Mouse (Mus musculus): Measurements from ENCODE around the gene Nf1. TPM values are rescaled to one million over a fixed set of nuclear protein-coding genes. Genes with fewer than 3 reads are reported as not detected.
A peak's percentile ranks its signal among the peaks of the same experiment; 100 is the strongest.

Nf1 gene
- total and polyA plus RNA-seq, 3 experiments, result 8.5 to 30.9 (median 30.5) TPM

DNA sequence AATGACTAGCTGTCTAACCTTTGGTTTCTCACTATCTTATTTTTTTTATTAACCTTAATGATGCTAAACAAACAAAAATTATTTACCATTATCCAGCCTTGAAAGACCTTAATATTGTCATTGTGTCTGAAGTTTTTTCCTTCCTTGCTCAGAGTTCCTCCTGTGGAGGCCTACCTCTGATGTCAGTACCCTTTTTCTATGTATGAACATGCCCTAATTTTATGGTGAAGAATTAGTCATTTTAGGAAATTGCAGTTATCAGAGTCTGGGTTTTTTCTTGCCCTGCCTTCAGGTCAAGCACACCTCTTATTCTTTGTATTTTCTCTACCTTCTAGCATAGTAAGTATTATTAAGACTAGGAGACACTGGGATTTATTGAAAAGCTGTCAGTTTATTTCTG is 145.2 kb downstream of the Nf1 start:
- H3K79me2 ChIP-seq (replicated peaks; ENCODE audit: control insufficient read depth, insufficient read depth, low read length), result no peaks in the 10 kb centered on the region
- H3K27ac ChIP-seq, result no peak overlapping the region
- no peak overlapping the region for H3K4me3 ChIP-seq
- intact Hi-C loops (cut with DNase I), result no loop called here
- DNase-seq, result no peak
- no peaks in the 10 kb centered on the region for H3K36me3 ChIP-seq (ENCODE audit: control insufficient read depth, insufficient read depth, low read length)
- H3K9ac ChIP-seq (ENCODE audit: low read depth, low read length), result no peak overlapping the region
- H3K27me3 ChIP-seq (ENCODE audit: control insufficient read depth, insufficient read depth, low read length), result no peaks in the 10 kb centered on the region
- H3K4me1 ChIP-seq (ENCODE audit: control insufficient read depth, insufficient read depth, low read length), result no peaks in the 10 kb centered on the region
- TF ChIP-seq POLR2A (IDR thresholded peaks at IDR 0.05; ENCODE audit: insufficient read depth, low read depth, low read length) (no peak), CTCF (IDR thresholded peaks at IDR 0.05) (no peak), EP300 (IDR thresholded peaks at IDR 0.05; ENCODE audit: insufficient read depth, low read depth, low read length) (no peak)

DNA sequence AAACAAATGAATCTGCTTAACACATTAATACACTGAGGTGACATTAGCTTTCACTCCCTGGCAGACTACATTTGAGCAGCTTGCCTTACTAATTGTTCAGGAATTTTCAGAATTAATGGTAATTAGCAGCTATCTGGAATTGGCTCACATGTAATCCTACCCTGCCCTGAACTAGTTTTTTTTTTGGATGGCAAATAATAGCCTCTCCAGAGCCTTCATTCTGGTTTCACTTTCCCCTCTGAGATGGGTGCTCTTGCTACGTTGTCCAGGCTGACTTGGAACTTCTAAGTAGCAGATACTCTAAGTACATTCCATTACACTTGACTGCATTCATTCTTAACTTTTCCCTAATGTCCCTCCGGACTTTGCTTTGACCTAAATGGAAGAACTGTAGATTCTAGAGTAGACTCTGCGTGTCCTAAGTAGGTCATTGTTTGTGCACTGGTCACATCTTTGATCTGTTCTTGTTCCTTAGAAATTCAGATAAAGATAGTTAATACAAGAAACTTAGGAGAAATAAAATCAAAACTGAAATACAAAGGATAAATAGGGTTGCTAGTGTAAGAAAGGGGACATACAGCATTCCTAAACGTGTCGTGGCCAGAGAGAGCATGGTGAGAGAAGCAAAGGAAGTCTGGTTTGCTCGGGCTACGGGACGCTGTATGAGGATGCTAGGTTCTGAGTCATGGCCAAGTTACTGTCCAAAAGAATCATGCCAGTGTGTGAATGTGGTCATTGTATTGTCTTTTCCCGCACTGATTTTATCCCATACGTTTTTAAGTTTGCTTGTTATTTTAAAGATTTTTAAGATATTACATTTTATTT is 155.7 kb downstream of the Nf1 start:
- peak overlapping the region; percentile 15 for H3K4me3 ChIP-seq
- no peaks in the 10 kb centered on the region for H3K27me3 ChIP-seq (ENCODE audit: control insufficient read depth, insufficient read depth, low read length)
- H3K4me1 ChIP-seq (ENCODE audit: control insufficient read depth, insufficient read depth, low read length), result peaks cover 2% of the 10 kb centered on the region
- intact Hi-C loops (cut with DNase I), result no loop called here
- WGBS, result 36% methylated on average over 10 of the region's 10 CpGs
- H3K9ac ChIP-seq (ENCODE audit: low read depth, low read length), result no peak overlapping the region
- peaks cover 3% of the 10 kb centered on the region for H3K36me3 ChIP-seq (ENCODE audit: control insufficient read depth, insufficient read depth, low read length)
- no peak for DNase-seq
- TF ChIP-seq EP300 (IDR thresholded peaks at IDR 0.05; ENCODE audit: insufficient read depth, low read depth, low read length), result no peak
- no peak for TF ChIP-seq POLR2A (IDR thresholded peaks at IDR 0.05; ENCODE audit: insufficient read depth, low read depth, low read length)
- no peak for TF ChIP-seq CTCF (IDR thresholded peaks at IDR 0.05)
- no peaks in the 10 kb centered on the region for H3K79me2 ChIP-seq (replicated peaks; ENCODE audit: control insufficient read depth, insufficient read depth, low read length)
- peak overlapping the region; percentile 29 for H3K27ac ChIP-seq

DNA sequence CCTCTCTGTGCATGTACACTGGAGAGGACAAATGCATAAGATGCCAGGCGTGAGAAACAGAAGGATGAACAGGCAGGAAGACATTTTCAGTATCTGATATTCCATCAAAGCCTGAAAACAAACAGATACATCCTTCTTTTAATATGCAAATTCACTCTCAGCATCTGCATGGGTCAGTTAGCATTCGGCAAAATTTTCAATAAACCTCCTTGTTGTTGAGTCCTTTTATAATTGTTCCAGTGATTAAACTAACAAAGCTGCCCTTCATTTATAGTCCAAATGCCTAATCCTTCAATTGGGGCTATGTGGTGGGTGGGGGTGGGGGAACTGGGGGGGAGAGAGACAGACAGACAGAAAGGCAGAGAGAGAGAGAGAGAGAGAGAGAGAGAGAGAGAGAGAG is 163.4 kb downstream of the Nf1 start:
- H3K4me1 ChIP-seq (ENCODE audit: control insufficient read depth, insufficient read depth, low read length), result no peaks in the 10 kb centered on the region
- no peaks in the 10 kb centered on the region for H3K79me2 ChIP-seq (replicated peaks; ENCODE audit: control insufficient read depth, insufficient read depth, low read length)
- intact Hi-C loops (cut with DNase I), result no loop called here
- no peaks in the 10 kb centered on the region for H3K27me3 ChIP-seq (ENCODE audit: control insufficient read depth, insufficient read depth, low read length)
- DNase-seq, result no peak
- H3K9ac ChIP-seq (ENCODE audit: low read depth, low read length), result no peak overlapping the region
- WGBS, result 84% methylated on average over 2 of the region's 2 CpGs
- no peak overlapping the region for H3K27ac ChIP-seq
- no peak overlapping the region for H3K4me3 ChIP-seq
- no peaks in the 10 kb centered on the region for H3K36me3 ChIP-seq (ENCODE audit: control insufficient read depth, insufficient read depth, low read length)
- TF ChIP-seq CTCF (IDR thresholded peaks at IDR 0.05), result no peak
- TF ChIP-seq POLR2A (IDR thresholded peaks at IDR 0.05; ENCODE audit: insufficient read depth, low read depth, low read length), result no peak
- no peak for TF ChIP-seq EP300 (IDR thresholded peaks at IDR 0.05; ENCODE audit: insufficient read depth, low read depth, low read length)

DNA sequence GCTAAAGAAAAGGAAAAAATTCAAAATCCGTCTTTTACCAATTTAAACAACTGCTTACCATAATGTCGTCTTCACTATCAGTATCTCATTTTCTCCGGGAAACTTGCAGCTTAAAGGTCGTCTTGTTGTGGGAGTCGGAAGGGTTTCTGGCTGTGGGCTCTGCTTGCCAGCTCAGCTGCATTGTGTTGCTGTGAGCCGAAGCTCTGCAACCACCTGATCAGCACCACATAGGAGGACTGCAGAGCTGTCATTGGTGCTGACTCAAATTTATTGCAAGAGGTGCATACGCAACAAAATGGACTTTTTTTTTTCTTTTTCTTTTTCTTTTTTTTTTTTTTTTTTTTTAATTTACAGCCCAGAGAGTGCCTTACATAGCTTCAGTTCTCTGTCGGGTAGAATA is 164.4 kb downstream of the Nf1 start, which contains the start of gene Omg:
Omg (minus strand) TSS at position 240 of the 400 bp plus-strand sequence.
- Histone ChIP-seq H3K4me1 (ENCODE audit: control insufficient read depth, insufficient read depth, low read length) (no peaks in the 10 kb centered on the region), H3K4me3 (no peak within 1 kb of the TSS), H3K27ac (no peak within 1 kb of the TSS), H3K79me2 (replicated peaks; ENCODE audit: control insufficient read depth, insufficient read depth, low read length) (no peaks in the 10 kb centered on the region), H3K27me3 (ENCODE audit: control insufficient read depth, insufficient read depth, low read length) (no peaks in the 10 kb centered on the region), H3K36me3 (ENCODE audit: control insufficient read depth, insufficient read depth, low read length) (no peaks in the 10 kb centered on the region), H3K9ac (ENCODE audit: low read depth, low read length) (no peak within 1 kb of the TSS)
- DNase-seq, result no peak
- TF ChIP-seq POLR2A (IDR thresholded peaks at IDR 0.05; ENCODE audit: insufficient read depth, low read depth, low read length) (no peak), EP300 (IDR thresholded peaks at IDR 0.05; ENCODE audit: insufficient read depth, low read depth, low read length) (no peak), CTCF (IDR thresholded peaks at IDR 0.05) (no peak)
- intact Hi-C loops (cut with DNase I), result no loop called here
- WGBS, result 63% methylated on average over 8 of the region's 8 CpGs

DNA sequence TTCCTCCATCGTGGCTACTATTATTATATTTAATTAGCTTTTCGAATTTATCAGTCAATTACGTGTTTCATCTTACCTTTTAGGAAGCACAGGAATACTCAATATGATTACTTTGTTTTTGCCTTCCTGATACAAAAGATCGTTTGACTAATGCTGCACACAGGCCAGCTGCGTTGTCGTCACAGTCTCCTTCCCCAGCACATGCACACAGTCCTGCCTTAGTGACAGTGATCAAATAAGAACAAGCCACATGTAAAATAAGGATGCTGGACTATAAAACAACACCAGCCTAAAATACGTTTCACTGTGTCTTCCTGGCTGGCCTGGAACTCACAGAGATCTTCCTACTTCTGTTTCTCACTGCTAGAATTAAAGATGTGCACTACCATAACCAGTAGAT is 165.0 kb downstream of the Nf1 start:
- no peak for DNase-seq
- TF ChIP-seq EP300 (IDR thresholded peaks at IDR 0.05; ENCODE audit: insufficient read depth, low read depth, low read length) (no peak), CTCF (IDR thresholded peaks at IDR 0.05) (no peak), POLR2A (IDR thresholded peaks at IDR 0.05; ENCODE audit: insufficient read depth, low read depth, low read length) (no peak)
- no peaks in the 10 kb centered on the region for H3K27me3 ChIP-seq (ENCODE audit: control insufficient read depth, insufficient read depth, low read length)
- H3K27ac ChIP-seq, result no peak overlapping the region
- H3K36me3 ChIP-seq (ENCODE audit: control insufficient read depth, insufficient read depth, low read length), result no peaks in the 10 kb centered on the region
- H3K9ac ChIP-seq (ENCODE audit: low read depth, low read length), result no peak overlapping the region
- no peaks in the 10 kb centered on the region for H3K4me1 ChIP-seq (ENCODE audit: control insufficient read depth, insufficient read depth, low read length)
- intact Hi-C loops (cut with DNase I), result no loop called here
- H3K79me2 ChIP-seq (replicated peaks; ENCODE audit: control insufficient read depth, insufficient read depth, low read length), result no peaks in the 10 kb centered on the region
- no peak overlapping the region for H3K4me3 ChIP-seq
- WGBS, result 92% methylated on average over 7 of the region's 7 CpGs

DNA sequence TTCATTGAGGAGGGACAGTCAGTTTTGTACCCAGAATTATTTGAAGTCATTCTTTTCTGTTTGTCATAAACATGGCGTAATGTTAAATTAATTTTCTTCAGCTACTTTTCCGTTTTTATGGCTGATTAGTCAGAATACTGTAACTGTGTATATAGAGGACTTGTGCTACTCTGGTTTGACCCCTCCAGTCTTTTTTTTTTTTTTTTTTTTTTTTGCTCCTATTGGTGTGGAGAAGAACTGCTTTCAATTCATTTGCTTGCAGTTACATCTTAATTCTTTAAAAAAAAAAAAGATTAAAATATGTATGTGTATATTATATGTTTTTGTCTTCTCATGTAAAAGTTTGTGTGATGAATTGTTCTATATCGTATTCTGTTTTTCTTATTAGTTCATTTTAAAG is 172.5 kb downstream of the Nf1 start:
- WGBS, result 92% methylated on average over 3 of the region's 3 CpGs
- Histone ChIP-seq H3K27me3 (ENCODE audit: control insufficient read depth, insufficient read depth, low read length) (no peaks in the 10 kb centered on the region), H3K27ac (no peak overlapping the region), H3K4me3 (no peak overlapping the region), H3K79me2 (replicated peaks; ENCODE audit: control insufficient read depth, insufficient read depth, low read length) (no peaks in the 10 kb centered on the region), H3K36me3 (ENCODE audit: control insufficient read depth, insufficient read depth, low read length) (no peaks in the 10 kb centered on the region), H3K9ac (ENCODE audit: low read depth, low read length) (no peak overlapping the region), H3K4me1 (ENCODE audit: control insufficient read depth, insufficient read depth, low read length) (no peaks in the 10 kb centered on the region)
- TF ChIP-seq POLR2A (IDR thresholded peaks at IDR 0.05; ENCODE audit: insufficient read depth, low read depth, low read length), result no peak
- no peak for TF ChIP-seq EP300 (IDR thresholded peaks at IDR 0.05; ENCODE audit: insufficient read depth, low read depth, low read length)
- no peak for TF ChIP-seq CTCF (IDR thresholded peaks at IDR 0.05)
- DNase-seq, result no peak
- intact Hi-C loops (cut with DNase I), result no loop called here

Measured in heart, adult 2 months (tissue).